Mouse (Mus musculus) cerebellum, adult 2 months (tissue): Measurements from ENCODE around the gene Tmcc2.

Source experiments
- CTCF ChIP-seq: fragments of 200-500 bp; IDR thresholded peaks from 2 replicates; pipeline ENCODE4 v1.5.1; 2011; ENCODE audit warnings: low read depth, mild to moderate bottlenecking, control low read depth, low read length, moderate library complexity, borderline replicate concordance; ENCODE audit not compliant: insufficient read depth
- POLR2A ChIP-seq: fragments of 200-500 bp; IDR thresholded peaks from 2 replicates; pipeline ENCODE4 v1.6.1; 2011; ENCODE audit warnings: low read length, control low read depth, borderline replicate concordance; ENCODE audit not compliant: insufficient read depth

- no peak for TF ChIP-seq CTCF
- no peak for TF ChIP-seq POLR2A
These were observed 14.6 kb downstream of the Tmcc2 start for GRCm38 (mm10) chr1:132376211-132377054.
